Mouse (Mus musculus): Measurements from ENCODE around the gene Olfr159.
A peak's percentile ranks its signal among the peaks of the same experiment; 100 is the strongest.
"Not testable (repeated sequence)": the region's sequence is repeated elsewhere in the genome, so short reads cannot be mapped to it uniquely, and the experiment has no call there.

Olfr159 gene

GRCm38 (mm10) chr4:43770909-43771308 lies at the start of gene Olfr159:
Olfr159 (minus strand) TSS chr4:43771009.
- DNase-seq (ENCODE audit: low spot score), result no peak

- DNase-seq (ENCODE audit: low spot score), result no peak
Measured at GRCm38 (mm10) chr4:43798936-43799335, 28.1 kb upstream of the Olfr159 start.

- not testable (repeated sequence) for DNase-seq (ENCODE audit: low spot score)
Measured at GRCm38 (mm10) chr4:43795844-43796243, 25.0 kb upstream of the Olfr159 start.

GRCm38 (mm10) chr4:43795296-43795695 lies 24.5 kb upstream of the Olfr159 start:
- no peak for DNase-seq (ENCODE audit: low spot score)

GRCm38 (mm10) chr4:43772304-43772703 lies 1.5 kb upstream of the Olfr159 start:
- DNase-seq (ENCODE audit: low spot score), result no peak

GRCm38 (mm10) chr4:43771626-43772025 lies 817 bp upstream of the Olfr159 start:
- DNase-seq (ENCODE audit: low spot score), result no peak

- no peak for DNase-seq (ENCODE audit: low spot score)
Measured at GRCm38 (mm10) chr4:43769374-43769773, 1.4 kb downstream of the Olfr159 start.

GRCm38 (mm10) chr4:43768341-43768740 lies 2.5 kb downstream of the Olfr159 start:
- DNase-seq (ENCODE audit: low spot score), result no peak

GRCm38 (mm10) chr4:43763410-43763809 lies 7.4 kb downstream of the Olfr159 start:
- peak; percentile 4 for DNase-seq (ENCODE audit: low spot score)

- no peak for DNase-seq (ENCODE audit: low spot score)
Measured at GRCm38 (mm10) chr4:43761336-43761735, 9.5 kb downstream of the Olfr159 start.

GRCm38 (mm10) chr4:43760460-43760859 lies 10.3 kb downstream of the Olfr159 start:
- DNase-seq (ENCODE audit: low spot score), result no peak

- no peak for DNase-seq (ENCODE audit: low spot score)
Measured at GRCm38 (mm10) chr4:43759571-43760418, 11.0 kb downstream of the Olfr159 start.

- DNase-seq (ENCODE audit: low spot score), result no peak
Measured at GRCm38 (mm10) chr4:43757213-43757612, 13.6 kb downstream of the Olfr159 start.

- no peak for DNase-seq (ENCODE audit: low spot score)
Measured at GRCm38 (mm10) chr4:43745187-43745586, 25.6 kb downstream of the Olfr159 start.

GRCm38 (mm10) chr4:43743099-43743498 lies 27.7 kb downstream of the Olfr159 start:
- no peak for DNase-seq (ENCODE audit: low spot score)

- DNase-seq (ENCODE audit: low spot score), result no peak
Measured at GRCm38 (mm10) chr4:43742637-43743036, 28.2 kb downstream of the Olfr159 start.

GRCm38 (mm10) chr4:43741526-43741925 lies 29.3 kb downstream of the Olfr159 start:
- no peak for DNase-seq (ENCODE audit: low spot score)

- DNase-seq (ENCODE audit: low spot score), result no peak
Measured at GRCm38 (mm10) chr4:43738989-43739674, 31.7 kb downstream of the Olfr159 start.

GRCm38 (mm10) chr4:43737144-43737543 lies 33.7 kb downstream of the Olfr159 start:
- DNase-seq (ENCODE audit: low spot score), result no peak

- no peak for DNase-seq (ENCODE audit: low spot score)
Measured at GRCm38 (mm10) chr4:43733186-43733585, 37.6 kb downstream of the Olfr159 start.

- no peak for DNase-seq (ENCODE audit: low spot score)
Measured at GRCm38 (mm10) chr4:43732171-43732570, 38.6 kb downstream of the Olfr159 start.

- DNase-seq (ENCODE audit: low spot score), result no peak
Measured at GRCm38 (mm10) chr4:43730750-43731297, 40.0 kb downstream of the Olfr159 start.

Measured in T-cell, adult 2 months (primary cell).